Mouse (Mus musculus): ENCODE data around the gene Ccdc62. TPM values are rescaled to one million over a fixed set of nuclear protein-coding genes. Genes with fewer than 3 reads are reported as not detected.

The Ccdc62 gene
- polyA plus RNA-seq (2014; fragmentation: Nextera tagmentation; extraction: Ambion mirVana): 3.8 and 5.0 TPM in 2 replicates

DNA sequence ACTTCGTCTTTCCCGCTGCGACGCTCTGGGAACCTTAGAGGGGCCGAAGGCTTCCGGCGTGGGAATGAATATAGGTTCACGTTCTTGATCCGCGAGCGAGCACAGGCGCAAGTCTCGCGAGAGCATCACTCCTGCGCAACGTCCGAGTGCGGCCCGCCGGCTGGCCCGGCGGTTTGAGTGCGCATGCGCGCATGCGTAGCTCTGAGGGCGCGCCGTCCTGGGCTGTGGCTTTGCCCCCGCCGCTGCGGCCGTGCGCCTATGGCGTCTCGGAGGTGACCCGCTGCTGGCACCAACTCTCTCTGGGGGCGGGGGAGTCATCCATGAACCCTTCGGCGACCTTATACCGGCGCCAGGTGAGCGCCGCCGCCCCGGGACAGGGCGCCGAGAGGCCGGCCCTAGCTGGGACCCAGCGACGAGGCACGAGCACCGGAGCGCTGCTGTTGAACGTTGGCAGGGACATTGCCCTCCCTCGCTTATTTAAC is at the start of gene Ccdc62:
Ccdc62 (plus strand) TSS at position 172 of the 482 bp plus-strand sequence.
- Histone ChIP-seq H3K36me3 (ENCODE audit: control insufficient read depth, insufficient read depth, low read length) (peaks cover 4% of the 10 kb centered on the region), H3K4me2 (ENCODE audit: low read depth) (peak within 1 kb of the TSS; percentile 79), H3K4me3 (ENCODE audit: low read depth, low read length) (peak within 1 kb of the TSS; percentile 49), H3K9ac (ENCODE audit: low read length) (peak within 1 kb of the TSS; percentile 87), H3K27me3 (ENCODE audit: control insufficient read depth, insufficient read depth, low read length) (no peaks in the 10 kb centered on the region), H3K9me3 (ENCODE audit: control insufficient read depth, low read length) (no peaks in the 10 kb centered on the region), H3K27ac (ENCODE audit: low read depth, low read length) (peak within 1 kb of the TSS; percentile 73), H3K4me1 (ENCODE audit: control insufficient read depth, insufficient read depth, low read length) (no peaks in the 10 kb centered on the region)
- DNase-seq (ENCODE audit: low spot score): peak; percentile 98
- WGBS: under 1% methylated on average over 56 of the region's 56 CpGs
- peak; percentile 97 for ATAC-seq (ENCODE audit: insufficient read depth, low FRiP score, low TSS enrichment)

DNA sequence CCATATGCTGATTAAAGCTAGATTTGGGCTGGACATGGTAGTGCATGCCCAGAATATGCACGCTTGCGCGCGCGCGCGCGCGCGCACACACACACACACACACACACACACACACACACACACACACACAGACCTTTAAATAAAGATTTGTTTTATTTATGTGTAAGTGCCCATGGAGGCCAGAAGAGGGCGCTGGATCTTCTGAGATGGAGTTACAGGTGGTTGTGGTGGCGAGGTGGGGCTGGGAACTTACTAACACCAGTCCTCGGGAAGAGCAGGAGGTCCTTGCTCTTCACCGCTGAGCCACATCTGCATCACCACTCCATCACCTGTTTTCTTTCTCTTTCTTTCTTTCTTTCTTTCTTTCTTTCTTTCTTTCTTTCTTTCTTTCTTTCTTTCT is 49.7 kb upstream of the Ccdc62 start:
- H3K27me3 ChIP-seq (ENCODE audit: control insufficient read depth, insufficient read depth, low read length): no peaks in the 10 kb centered on the region
- no peaks in the 10 kb centered on the region for H3K4me1 ChIP-seq (ENCODE audit: control insufficient read depth, insufficient read depth, low read length)
- no peak overlapping the region for H3K9ac ChIP-seq (ENCODE audit: low read length)
- no peak overlapping the region for H3K4me2 ChIP-seq (ENCODE audit: low read depth)
- H3K36me3 ChIP-seq (ENCODE audit: control insufficient read depth, insufficient read depth, low read length): no peaks in the 10 kb centered on the region
- ATAC-seq (ENCODE audit: insufficient read depth, low FRiP score, low TSS enrichment): no peak
- H3K4me3 ChIP-seq (ENCODE audit: low read depth, low read length): no peak overlapping the region
- WGBS: 74% methylated on average over 13 of the region's 14 CpGs
- no peak overlapping the region for H3K27ac ChIP-seq (ENCODE audit: low read depth, low read length)
- H3K9me3 ChIP-seq (ENCODE audit: control insufficient read depth, low read length): no peaks in the 10 kb centered on the region
- no peak for DNase-seq (ENCODE audit: low spot score)

DNA sequence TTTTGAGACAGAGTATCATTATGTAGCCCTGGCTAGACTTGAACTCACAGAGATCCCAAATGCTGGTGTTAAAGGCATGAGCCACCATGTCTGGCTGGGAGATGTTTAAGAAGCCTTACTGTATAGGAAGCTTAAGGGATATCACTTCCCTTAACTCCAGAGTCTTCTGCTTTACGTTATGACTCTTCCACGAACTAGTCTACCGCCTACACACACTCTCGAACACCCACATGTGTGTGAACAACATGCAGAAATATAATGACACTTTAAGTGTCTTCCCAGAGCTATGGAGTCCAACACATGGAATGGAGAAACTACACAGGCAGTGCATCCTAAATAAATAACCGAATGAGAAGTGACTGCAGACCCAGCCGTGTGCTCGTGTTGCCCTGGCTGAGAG is 46.6 kb upstream of the Ccdc62 start:
- Histone ChIP-seq H3K27ac (ENCODE audit: low read depth, low read length) (no peak overlapping the region), H3K9me3 (ENCODE audit: control insufficient read depth, low read length) (no peaks in the 10 kb centered on the region), H3K4me3 (ENCODE audit: low read depth, low read length) (no peak overlapping the region), H3K4me1 (ENCODE audit: control insufficient read depth, insufficient read depth, low read length) (no peaks in the 10 kb centered on the region), H3K9ac (ENCODE audit: low read length) (no peak overlapping the region), H3K4me2 (ENCODE audit: low read depth) (no peak overlapping the region), H3K36me3 (ENCODE audit: control insufficient read depth, insufficient read depth, low read length) (no peaks in the 10 kb centered on the region), H3K27me3 (ENCODE audit: control insufficient read depth, insufficient read depth, low read length) (no peaks in the 10 kb centered on the region)
- DNase-seq (ENCODE audit: low spot score) (no peak), ATAC-seq (ENCODE audit: insufficient read depth, low FRiP score, low TSS enrichment) (no peak)
- 85% methylated on average over 7 of the region's 7 CpGs for WGBS

DNA sequence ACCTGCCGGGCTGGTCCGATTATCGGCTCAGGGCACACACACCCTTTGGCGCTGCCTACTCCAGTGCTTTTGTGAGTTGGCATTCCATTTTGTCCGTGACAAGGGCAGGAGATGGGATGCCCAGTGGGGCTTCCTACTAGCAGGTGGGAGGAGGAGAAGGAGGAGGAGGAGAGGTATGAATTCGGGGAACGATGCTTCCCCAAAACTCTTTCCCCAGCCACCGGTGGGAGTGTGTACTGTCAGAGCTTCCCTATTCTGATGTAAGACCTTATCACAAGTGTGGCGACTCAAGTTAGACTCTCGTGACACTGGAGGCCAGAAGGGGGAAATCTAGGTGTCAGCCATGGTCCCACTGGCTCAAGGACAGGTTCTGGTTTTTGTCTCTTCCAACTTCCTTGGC is 46.1 kb upstream of the Ccdc62 start:
- Histone ChIP-seq H3K36me3 (ENCODE audit: control insufficient read depth, insufficient read depth, low read length) (no peaks in the 10 kb centered on the region), H3K4me2 (ENCODE audit: low read depth) (no peak overlapping the region), H3K9ac (ENCODE audit: low read length) (no peak overlapping the region), H3K4me1 (ENCODE audit: control insufficient read depth, insufficient read depth, low read length) (no peaks in the 10 kb centered on the region), H3K27me3 (ENCODE audit: control insufficient read depth, insufficient read depth, low read length) (no peaks in the 10 kb centered on the region), H3K4me3 (ENCODE audit: low read depth, low read length) (no peak overlapping the region), H3K9me3 (ENCODE audit: control insufficient read depth, low read length) (no peaks in the 10 kb centered on the region), H3K27ac (ENCODE audit: low read depth, low read length) (no peak overlapping the region)
- DNase-seq (ENCODE audit: low spot score): no peak
- WGBS: 78% methylated on average over 10 of the region's 10 CpGs
- no peak for ATAC-seq (ENCODE audit: insufficient read depth, low FRiP score, low TSS enrichment)

DNA sequence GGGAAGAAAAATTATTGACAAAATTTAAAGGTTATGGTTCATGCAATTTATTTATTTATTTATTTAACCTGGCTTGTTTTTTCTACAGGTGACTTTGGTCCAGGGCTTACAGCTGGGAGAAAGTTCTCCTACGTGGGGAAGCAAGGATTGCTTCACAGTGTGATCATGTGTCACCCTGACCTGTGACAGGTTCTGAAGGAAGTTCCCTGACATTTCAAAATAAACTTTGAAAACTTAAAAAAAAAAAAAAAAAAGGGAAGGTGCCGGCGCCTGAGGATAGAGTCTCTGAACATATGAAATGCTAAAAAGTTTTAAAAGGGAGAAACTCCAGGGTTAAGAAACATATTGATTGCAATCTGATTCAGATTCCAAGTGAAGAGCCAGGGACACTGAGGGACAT is 44.1 kb upstream of the Ccdc62 start:
- H3K4me3 ChIP-seq (ENCODE audit: low read depth, low read length): no peak overlapping the region
- ATAC-seq (ENCODE audit: insufficient read depth, low FRiP score, low TSS enrichment) (no peak), DNase-seq (ENCODE audit: low spot score) (no peak)
- WGBS: 81% methylated on average over 3 of the region's 3 CpGs
- H3K4me1 ChIP-seq (ENCODE audit: control insufficient read depth, insufficient read depth, low read length): no peaks in the 10 kb centered on the region
- no peak overlapping the region for H3K9ac ChIP-seq (ENCODE audit: low read length)
- no peak overlapping the region for H3K4me2 ChIP-seq (ENCODE audit: low read depth)
- H3K27ac ChIP-seq (ENCODE audit: low read depth, low read length): no peak overlapping the region
- H3K27me3 ChIP-seq (ENCODE audit: control insufficient read depth, insufficient read depth, low read length): no peaks in the 10 kb centered on the region
- no peaks in the 10 kb centered on the region for H3K36me3 ChIP-seq (ENCODE audit: control insufficient read depth, insufficient read depth, low read length)
- H3K9me3 ChIP-seq (ENCODE audit: control insufficient read depth, low read length): no peaks in the 10 kb centered on the region

DNA sequence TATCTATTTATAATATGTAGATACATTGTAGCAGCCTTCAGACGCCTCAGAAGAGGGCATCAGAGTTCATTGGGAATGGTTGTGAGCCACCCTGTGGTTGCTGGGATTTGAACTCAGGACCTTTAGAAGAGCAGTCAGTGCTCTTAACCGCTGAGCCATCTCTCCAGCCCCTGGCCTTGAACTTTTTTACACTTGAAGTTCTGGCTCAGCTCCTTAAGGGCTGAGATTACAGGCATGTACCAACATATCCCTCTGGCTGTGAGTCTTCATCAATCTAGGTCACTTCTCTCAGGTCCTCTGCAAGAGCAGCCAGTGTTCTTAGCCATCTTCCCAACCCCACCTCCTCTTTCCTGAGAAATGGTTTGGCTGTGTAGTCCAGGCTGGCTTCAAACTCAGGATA is 40.2 kb upstream of the Ccdc62 start:
- Histone ChIP-seq H3K4me3 (ENCODE audit: low read depth, low read length) (no peak overlapping the region), H3K36me3 (ENCODE audit: control insufficient read depth, insufficient read depth, low read length) (no peaks in the 10 kb centered on the region), H3K27ac (ENCODE audit: low read depth, low read length) (no peak overlapping the region), H3K4me1 (ENCODE audit: control insufficient read depth, insufficient read depth, low read length) (no peaks in the 10 kb centered on the region), H3K9ac (ENCODE audit: low read length) (no peak overlapping the region), H3K9me3 (ENCODE audit: control insufficient read depth, low read length) (no peaks in the 10 kb centered on the region), H3K4me2 (ENCODE audit: low read depth) (no peak overlapping the region), H3K27me3 (ENCODE audit: control insufficient read depth, insufficient read depth, low read length) (no peaks in the 10 kb centered on the region)
- DNase-seq (ENCODE audit: low spot score) (no peak), ATAC-seq (ENCODE audit: insufficient read depth, low FRiP score, low TSS enrichment) (no peak)
- WGBS: 66% methylated on average over 2 of the region's 2 CpGs

DNA sequence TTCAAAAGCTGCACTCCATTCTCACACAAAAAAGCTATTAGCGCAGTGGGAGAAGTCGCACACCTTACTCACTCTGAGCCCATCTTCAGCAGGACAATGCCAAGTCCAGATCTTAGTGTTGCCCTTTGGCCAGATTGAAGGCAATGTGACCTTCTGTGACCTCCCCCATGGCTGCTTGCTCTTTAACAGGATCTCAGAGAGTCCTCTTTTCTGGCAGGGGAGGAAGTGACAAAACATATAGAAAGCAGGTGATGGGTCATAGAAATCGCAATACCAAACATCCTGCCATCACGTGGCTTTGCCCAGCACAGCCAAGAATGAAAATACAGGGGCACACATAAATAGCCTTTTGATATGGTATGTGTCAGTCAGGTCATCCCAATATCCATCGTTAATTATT is 39.5 kb upstream of the Ccdc62 start:
- no peaks in the 10 kb centered on the region for H3K36me3 ChIP-seq (ENCODE audit: control insufficient read depth, insufficient read depth, low read length)
- no peak overlapping the region for H3K4me2 ChIP-seq (ENCODE audit: low read depth)
- H3K9ac ChIP-seq (ENCODE audit: low read length): no peak overlapping the region
- no peak overlapping the region for H3K27ac ChIP-seq (ENCODE audit: low read depth, low read length)
- no peaks in the 10 kb centered on the region for H3K27me3 ChIP-seq (ENCODE audit: control insufficient read depth, insufficient read depth, low read length)
- ATAC-seq (ENCODE audit: insufficient read depth, low FRiP score, low TSS enrichment) (no peak), DNase-seq (ENCODE audit: low spot score) (no peak)
- H3K4me3 ChIP-seq (ENCODE audit: low read depth, low read length): no peak overlapping the region
- no peaks in the 10 kb centered on the region for H3K4me1 ChIP-seq (ENCODE audit: control insufficient read depth, insufficient read depth, low read length)
- WGBS: 79% methylated on average over 5 of the region's 5 CpGs
- H3K9me3 ChIP-seq (ENCODE audit: control insufficient read depth, low read length): no peaks in the 10 kb centered on the region

DNA sequence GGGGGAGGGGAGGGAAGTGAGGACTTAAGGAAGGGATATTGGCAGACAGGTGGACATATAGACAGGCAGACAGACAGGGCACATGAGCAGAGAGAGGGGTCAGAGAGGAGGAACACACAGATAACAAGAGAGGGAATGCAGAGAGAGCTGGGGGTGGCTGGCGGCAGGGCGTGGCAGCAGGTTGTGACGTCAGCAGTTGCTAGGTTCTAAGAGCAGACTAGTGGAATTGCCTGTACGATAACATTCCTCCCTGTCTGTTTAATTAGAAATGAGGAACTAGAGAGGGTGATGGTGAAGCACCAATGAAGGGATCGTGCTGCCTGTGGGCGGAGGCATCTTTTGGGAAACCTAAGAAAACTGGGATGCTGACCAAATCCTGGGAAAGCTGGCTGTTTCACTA is 38.8 kb upstream of the Ccdc62 start:
- Histone ChIP-seq H3K4me2 (ENCODE audit: low read depth) (no peak overlapping the region), H3K27ac (ENCODE audit: low read depth, low read length) (no peak overlapping the region), H3K4me3 (ENCODE audit: low read depth, low read length) (no peak overlapping the region), H3K9me3 (ENCODE audit: control insufficient read depth, low read length) (no peaks in the 10 kb centered on the region), H3K4me1 (ENCODE audit: control insufficient read depth, insufficient read depth, low read length) (no peaks in the 10 kb centered on the region), H3K27me3 (ENCODE audit: control insufficient read depth, insufficient read depth, low read length) (no peaks in the 10 kb centered on the region), H3K9ac (ENCODE audit: low read length) (no peak overlapping the region), H3K36me3 (ENCODE audit: control insufficient read depth, insufficient read depth, low read length) (no peaks in the 10 kb centered on the region)
- peak; percentile 44 for DNase-seq (ENCODE audit: low spot score)
- WGBS: 54% methylated on average over 6 of the region's 6 CpGs
- ATAC-seq (ENCODE audit: insufficient read depth, low FRiP score, low TSS enrichment): no peak

DNA sequence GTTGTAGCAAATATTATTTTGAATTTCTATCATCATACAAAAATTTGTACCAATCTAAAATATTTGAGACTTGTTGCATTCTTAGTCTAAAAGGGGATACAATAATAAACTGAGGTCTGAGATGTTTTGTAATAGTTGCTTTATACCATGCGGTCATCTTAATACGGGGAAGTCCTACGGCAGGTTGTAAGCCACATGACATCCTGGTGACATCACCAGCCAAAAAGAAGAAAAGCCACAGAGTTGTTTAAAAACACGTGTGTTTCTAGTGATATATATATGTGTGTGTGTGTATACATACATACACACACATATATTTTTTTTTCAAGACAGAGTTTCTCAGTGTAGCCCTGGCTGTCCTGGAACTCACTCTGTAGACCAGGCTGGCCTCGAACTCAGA is 37.0 kb upstream of the Ccdc62 start:
- H3K27ac ChIP-seq (ENCODE audit: low read depth, low read length): no peak overlapping the region
- DNase-seq (ENCODE audit: low spot score) (no peak), ATAC-seq (ENCODE audit: insufficient read depth, low FRiP score, low TSS enrichment) (no peak)
- H3K9ac ChIP-seq (ENCODE audit: low read length): no peak overlapping the region
- WGBS: 94% methylated on average over 5 of the region's 5 CpGs
- H3K36me3 ChIP-seq (ENCODE audit: control insufficient read depth, insufficient read depth, low read length): no peaks in the 10 kb centered on the region
- no peaks in the 10 kb centered on the region for H3K4me1 ChIP-seq (ENCODE audit: control insufficient read depth, insufficient read depth, low read length)
- H3K27me3 ChIP-seq (ENCODE audit: control insufficient read depth, insufficient read depth, low read length): no peaks in the 10 kb centered on the region
- no peaks in the 10 kb centered on the region for H3K9me3 ChIP-seq (ENCODE audit: control insufficient read depth, low read length)
- H3K4me2 ChIP-seq (ENCODE audit: low read depth): no peak overlapping the region
- no peak overlapping the region for H3K4me3 ChIP-seq (ENCODE audit: low read depth, low read length)
